Mouse (Mus musculus) CH12F3 (cell line): ENCODE results near the gene Fam172a.

ENCODE experiments used
- in situ Hi-C: fragments of 300-500 bp; cut with MboI; formaldehyde crosslinking; loops from 2 replicates; pipeline ENCODE4 v1.14.3; 2020; ENCODE audit warnings: low sequenced_read_pairs

The Fam172a gene

GRCm38 (mm10) chr13:78211231-78212010 lies 509.6 kb downstream of the Fam172a start:
- in situ Hi-C loops = no loop called here

- in situ Hi-C loops = no loop called here
These were observed 510.3 kb downstream of the Fam172a start for GRCm38 (mm10) chr13:78212111-78212510.

- in situ Hi-C loops = no loop called here
These were observed 511.3 kb downstream of the Fam172a start for GRCm38 (mm10) chr13:78213155-78213554.

GRCm38 (mm10) chr13:78215223-78215622 lies 513.4 kb downstream of the Fam172a start:
- in situ Hi-C loops = no loop called here
